Mouse (Mus musculus) ES-E14 (cell line): ENCODE measurements around the gene Uckl1. TPM values are rescaled to one million over a fixed set of nuclear protein-coding genes. Genes with fewer than 3 reads are reported as not detected.

Experiments used
- DNase-seq: peaks from one replicate; pipeline ENCODE4 v3.0.0-alpha.2; 2013; ENCODE audit warnings: low read depth, low spot score
- H3K27ac ChIP-seq: 2 replicates; pipeline ENCODE4 v1.5.1; 2012; ENCODE audit warnings: low read depth, mild to moderate bottlenecking, low read length, moderate library complexity, mixed read lengths; ENCODE audit not compliant: poor library complexity, insufficient read depth, severe bottlenecking
- H3K36me3 ChIP-seq: 2 replicates; pipeline ENCODE4 v1.6.1; 2012; ENCODE audit warnings: mild to moderate bottlenecking, low read length, moderate library complexity, mixed read lengths; ENCODE audit not compliant: control insufficient read depth, poor library complexity, insufficient read depth, severe bottlenecking
- H3K4me1 ChIP-seq, 2 experiments: fragments of 150-350 bp in 1 of 2; sonication (generic) in 1 of 2; 2 replicates each; pipeline ENCODE4 v1.6.1; 2012; ENCODE audit warnings: low read length in 2 of 2, mild to moderate bottlenecking in 1 of 2, mixed read lengths in 1 of 2; ENCODE audit not compliant: control insufficient read depth in 2 of 2, insufficient read depth in 2 of 2, poor library complexity in 1 of 2
- H3K4me3 ChIP-seq, 2 experiments: fragments of 150-350 bp in 1 of 2; sonication (generic) in 1 of 2; 2 replicates each; pipeline ENCODE4 v1.5.1; 2012; ENCODE audit warnings: low read length in 2 of 2, low read depth in 1 of 2, mild to moderate bottlenecking in 1 of 2, mixed read lengths in 1 of 2; ENCODE audit not compliant: insufficient read depth in 1 of 2, poor library complexity in 1 of 2, severe bottlenecking in 1 of 2
- H3K9ac ChIP-seq: 2 replicates; pipeline ENCODE4 v1.6.1; 2012; ENCODE audit warnings: low read depth, mild to moderate bottlenecking, low read length, mixed read lengths; ENCODE audit not compliant: poor library complexity, insufficient read depth, severe bottlenecking
- H3K9me3 ChIP-seq: fragments of 150-350 bp; sonication (generic); 2 replicates; pipeline ENCODE4 v1.6.1; 2012; ENCODE audit warnings: low read depth, mild to moderate bottlenecking, low read length; ENCODE audit not compliant: control insufficient read depth, insufficient read depth
- CHD2 ChIP-seq: IDR thresholded peaks from 2 replicates; pipeline ENCODE4 v1.6.1; 2014; ENCODE audit warnings: mild to moderate bottlenecking, low read depth, low read length, inconsistent platforms
- HCFC1 ChIP-seq: IDR thresholded peaks from 2 replicates; pipeline ENCODE4 v1.6.1; 2012; ENCODE audit warnings: low read length, inconsistent platforms, borderline replicate concordance; ENCODE audit not compliant: insufficient read depth
- MAFK ChIP-seq: IDR thresholded peaks from 2 replicates; pipeline ENCODE4 v1.6.1; 2014; ENCODE audit warnings: mild to moderate bottlenecking, low read depth, low read length, inconsistent platforms; ENCODE audit not compliant: insufficient read depth
- ZC3H11A ChIP-seq: IDR thresholded peaks from 2 replicates; pipeline ENCODE4 v1.6.1; 2012; ENCODE audit warnings: low read depth, mild to moderate bottlenecking, inconsistent platforms, low read length, borderline replicate concordance
- ZNF384 ChIP-seq: IDR thresholded peaks from 2 replicates; pipeline ENCODE4 v1.6.1; 2012; ENCODE audit warnings: low read depth, low read length, inconsistent platforms
- in situ Hi-C, 2 experiments: fragments of 600-800 bp; cut with MboI; formaldehyde crosslinking; loops; one replicate each; pipeline ENCODE4 v1.15.1; 2025; ENCODE audit warnings: low sequenced_read_pairs in 2 of 2, inconsistent platforms in 1 of 2; ENCODE audit not compliant: unreplicated experiment in 2 of 2
- total RNA-seq: library from RNA; depleted of rRNA; stranded (reverse); fragments of 300-350 nt; gene quantifications from 2 replicates; pipeline ENCODE4 v1.2.3, GENCODE M21; 2012

Gene Uckl1
- total RNA-seq, 1 experiment = 24.0 TPM

- Histone ChIP-seq H3K4me3 (no peak overlapping the region), H3K9ac (no peak overlapping the region), H3K4me1 (peaks cover 0 to 1% of the 10 kb centered on the region in 2 experiments; a peak in 2 of 4 replicates), H3K9me3 (no peaks in the 10 kb centered on the region), H3K27ac (no peak overlapping the region), H3K36me3 (no peaks in the 10 kb centered on the region)
- no peak for DNase-seq
- in situ Hi-C loops = no loop called here
- TF ChIP-seq ZNF384 (no peak), HCFC1 (no peak), CHD2 (no peak), MAFK (no peak), ZC3H11A (no peak)
Observed at GRCm38 (mm10) chr2:181532589-181532988, 52.1 kb downstream of the Uckl1 start.

- Histone ChIP-seq H3K36me3 (peaks cover 2% of the 10 kb centered on the region; the same call in 1 of the 2 replicates), H3K9me3 (no peaks in the 10 kb centered on the region), H3K4me1 (no peaks in the 10 kb centered on the region), H3K9ac (no peak overlapping the region), H3K27ac (no peak overlapping the region), H3K4me3 (no peak overlapping the region)
- no peak for DNase-seq
- TF ChIP-seq HCFC1 (no peak), CHD2 (no peak), ZNF384 (no peak), ZC3H11A (no peak), MAFK (no peak)
- in situ Hi-C loops = no loop called here
Observed at GRCm38 (mm10) chr2:181529076-181529475, 55.6 kb downstream of the Uckl1 start.

GRCm38 (mm10) chr2:181525526-181525925 is 59.2 kb downstream of the Uckl1 start:
- H3K9ac ChIP-seq = no peak overlapping the region
- no peak for DNase-seq
- no peak for TF ChIP-seq MAFK
- no peak for TF ChIP-seq CHD2
- TF ChIP-seq ZNF384 = no peak
- TF ChIP-seq HCFC1 = no peak
- no peak for TF ChIP-seq ZC3H11A
- no peak overlapping the region for H3K4me3 ChIP-seq
- no peaks in the 10 kb centered on the region for H3K9me3 ChIP-seq
- H3K36me3 ChIP-seq = peaks cover 2% of the 10 kb centered on the region; the same call in 1 of the 2 replicates
- no peak overlapping the region for H3K27ac ChIP-seq
- in situ Hi-C loops = no loop called here
- H3K4me1 ChIP-seq = peaks cover 3 to 4% of the 10 kb centered on the region in 2 experiments; a peak in 1 of 4 replicates

- in situ Hi-C loops = no loop called here
- peaks cover 5 to 7% of the 10 kb centered on the region in 2 experiments; a peak in 2 of 4 replicates for H3K4me1 ChIP-seq
- no peaks in the 10 kb centered on the region for H3K9me3 ChIP-seq
- H3K4me3 ChIP-seq = peak overlapping the region in 1 of 2 experiments; percentile 25; a peak in 1 of 4 replicates
- DNase-seq = peak; percentile 50
- H3K9ac ChIP-seq = no peak overlapping the region
- peaks cover 2% of the 10 kb centered on the region; the same call in 1 of the 2 replicates for H3K36me3 ChIP-seq
- H3K27ac ChIP-seq = no peak overlapping the region
- TF ChIP-seq ZC3H11A = 0 out of 2 replicates have a peak, but pooled peaks have one; percentile 3
- no peak for TF ChIP-seq MAFK
- 0 out of 2 replicates have a peak, but pooled peaks have one; percentile 39 for TF ChIP-seq ZNF384
- no peak for TF ChIP-seq HCFC1
- TF ChIP-seq CHD2 = no peak
Observed at GRCm38 (mm10) chr2:181522811-181523210, 61.9 kb downstream of the Uckl1 start.

- Histone ChIP-seq H3K27ac (no peak overlapping the region), H3K9ac (peak overlapping the region; percentile 66; the same call in 1 of the 2 replicates), H3K4me1 (peaks cover 5 to 7% of the 10 kb centered on the region in 2 experiments; a peak in 2 of 4 replicates), H3K9me3 (no peaks in the 10 kb centered on the region), H3K4me3 (peak overlapping the region; percentile 86 to 96), H3K36me3 (peaks cover 8% of the 10 kb centered on the region)
- DNase-seq = no peak
- in situ Hi-C loops = no loop called here
- no peak for TF ChIP-seq HCFC1
- no peak for TF ChIP-seq ZC3H11A
- TF ChIP-seq CHD2 = no peak
- no peak for TF ChIP-seq MAFK
- no peak for TF ChIP-seq ZNF384
Observed at GRCm38 (mm10) chr2:181521491-181521890, 63.2 kb downstream of the Uckl1 start.
